18 mouse cellular contexts compared by ENCODE assay signal in the genomic region with DNA sequence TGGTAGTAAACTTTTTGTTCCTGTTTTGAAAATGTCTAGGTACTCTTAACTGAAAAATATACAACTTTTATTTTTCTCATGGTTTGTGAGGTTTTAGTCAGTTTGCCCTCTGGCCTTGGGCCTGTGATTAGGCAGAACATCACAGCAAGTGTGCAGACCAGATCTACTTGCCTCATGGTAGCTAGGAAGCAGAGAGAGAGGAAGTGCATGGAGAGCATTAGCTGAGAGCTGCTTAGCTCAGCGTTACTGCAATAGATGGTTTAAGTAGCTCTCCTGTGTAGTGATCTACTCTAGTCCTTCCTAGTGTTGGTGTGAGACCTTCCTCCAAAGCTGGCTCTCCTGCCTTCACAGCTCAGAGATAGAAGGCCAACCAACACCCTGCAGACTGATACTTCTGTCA. TPM values are rescaled to one million over a fixed set of nuclear protein-coding genes. Genes with fewer than 3 reads are reported as not detected.
"Had no signal": no experiment of that assay in that cellular context is flagged by ENCODE, and none has a peak within 500 bp of the region (broad histone marks: within the 10 kb centered on the region; RNA-seq: fewer than 3 reads in every experiment).

No protein-coding gene starts in this region.

RNA-seq across cellular contexts. Expression of gene Olfr417, which starts 11.3 kb away (rescaled TPM):
- total RNA-seq: midbrain, postnatal 0 days; monocyte, adult 5-6 weeks; neutrophil, adult 5-6 weeks had no signal
- polyA plus RNA-seq: lung, embryonic 14.5 days; lung, embryonic 16.5 days; midbrain, embryonic 11.5 days; midbrain, embryonic 13.5 days; midbrain, embryonic 15.5 days; midbrain, postnatal 0 days; neural tube, embryonic 12.5 days; neural tube, embryonic 14.5 days; spleen, adult 2 months; stomach, embryonic 15.5 days; stomach, postnatal 0 days; testis, adult 2 months; thymus, adult 2 months; urinary bladder, adult 2 months had no signal

RNA-seq across cellular contexts. Expression of gene Mptx1, which starts 23.3 kb away (rescaled TPM):
- total RNA-seq: midbrain, postnatal 0 days; monocyte, adult 5-6 weeks; neutrophil, adult 5-6 weeks had no signal
- polyA plus RNA-seq: liver, embryonic 14.5 days; liver, embryonic 16.5 days; lung, embryonic 14.5 days; lung, embryonic 16.5 days; midbrain, embryonic 11.5 days; midbrain, embryonic 13.5 days; midbrain, embryonic 15.5 days; midbrain, postnatal 0 days; neural tube, embryonic 12.5 days; neural tube, embryonic 14.5 days; spleen, adult 2 months; stomach, postnatal 0 days; testis, adult 2 months; thymus, adult 2 months; urinary bladder, adult 2 months had no signal

RNA-seq across cellular contexts. Expression of gene Olfr248, which starts 37.2 kb away (rescaled TPM):
- total RNA-seq: midbrain, postnatal 0 days; monocyte, adult 5-6 weeks; neutrophil, adult 5-6 weeks had no signal
- polyA plus RNA-seq: liver, embryonic 16.5 days; lung, embryonic 14.5 days; lung, embryonic 16.5 days; midbrain, embryonic 11.5 days; midbrain, embryonic 13.5 days; midbrain, embryonic 15.5 days; midbrain, postnatal 0 days; neural tube, embryonic 12.5 days; neural tube, embryonic 14.5 days; spleen, adult 2 months; stomach, embryonic 15.5 days; stomach, postnatal 0 days; testis, adult 2 months; thymus, adult 2 months; urinary bladder, adult 2 months had no signal
